10 mouse cellular contexts compared by ENCODE assay signal in the genomic region with DNA sequence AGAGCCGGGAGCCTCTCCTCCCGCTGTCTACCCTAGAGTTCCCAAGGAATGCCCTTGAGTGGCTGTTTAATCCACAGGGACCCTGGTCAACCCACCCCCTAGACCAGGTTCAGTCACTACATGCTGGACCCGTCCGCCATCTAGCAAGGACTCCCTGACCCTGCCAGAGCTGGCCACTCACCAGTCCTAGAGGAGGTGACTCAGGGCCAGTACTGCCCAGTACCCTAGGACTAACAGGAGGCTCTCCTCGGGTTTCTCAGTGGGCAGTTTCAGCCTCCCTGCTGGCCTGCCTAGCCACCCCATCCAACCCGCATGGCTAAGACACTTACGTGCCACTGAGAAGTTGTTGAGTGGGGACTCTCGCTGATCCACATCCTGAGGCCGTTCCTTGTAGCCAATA. TPM values are rescaled to one million over a fixed set of nuclear protein-coding genes. Genes with fewer than 3 reads are reported as not detected.
A peak's percentile ranks its signal among the peaks of the same experiment; 100 is the strongest.
DNase-seq lines count a peak whose midpoint lies in the region; ATAC-seq and TF ChIP-seq lines count a peak whose summit lies in the region.
"Had no signal": no experiment of that assay in that cellular context is flagged by ENCODE, and none has a peak within 500 bp of the region (broad histone marks: within the 10 kb centered on the region; RNA-seq: fewer than 3 reads in every experiment).

No protein-coding gene starts in this region.

- H3K4me3 ChIP-seq in gastrocnemius, adult 2 months: no peak overlapping the region
- no peak overlapping the region for H3K4me3 ChIP-seq in lung, embryonic 15.5 days
- H3K4me3 ChIP-seq in intestine, embryonic 14.5 days (ENCODE audit: low read depth, low read length): no peak overlapping the region
- H3K4me3 ChIP-seq in stomach, embryonic 15.5 days (replicated peaks): no peak overlapping the region

- no peak for TF ChIP-seq CTCF in gastrocnemius, adult 2 months (IDR thresholded peaks at IDR 0.05)

- intact Hi-C loops in gastrocnemius, adult 2 months (cut with DNase I): loop anchor here (2.0 kb wide), 1 partner anchor 45 kb away; no protein-coding TSS in a partner anchor
- intact Hi-C loops in gastrocnemius, postnatal 36 days (cut with DNase I): loop anchor here (2.0 kb wide), 1 partner anchor 13 kb away; a partner anchor contains a TSS

- no peaks in the 10 kb centered on the region for H3K27me3 ChIP-seq in lung, embryonic 15.5 days
- H3K27me3 ChIP-seq in intestine, embryonic 14.5 days (replicated peaks; ENCODE audit: control insufficient read depth, insufficient read depth, low read length): no peaks in the 10 kb centered on the region
- no peaks in the 10 kb centered on the region for H3K27me3 ChIP-seq in stomach, embryonic 15.5 days (replicated peaks)

- no peaks in the 10 kb centered on the region for H3K9me3 ChIP-seq in lung, embryonic 15.5 days
- H3K9me3 ChIP-seq in intestine, embryonic 14.5 days (ENCODE audit: control insufficient read depth, low read length): no peaks in the 10 kb centered on the region
- H3K9me3 ChIP-seq in stomach, embryonic 15.5 days: no peaks in the 10 kb centered on the region

- H3K4me2 ChIP-seq in lung, embryonic 15.5 days: no peak overlapping the region
- no peak overlapping the region for H3K4me2 ChIP-seq in intestine, embryonic 14.5 days (ENCODE audit: low read length)
- H3K4me2 ChIP-seq in stomach, embryonic 15.5 days: peak overlapping the region; percentile 39; the same call in 1 of the 2 replicates

- DNase-seq in gastrocnemius, adult 2 months: peak; percentile 62
- no peak for DNase-seq in gastrocnemius, postnatal 36 days
- no peak for DNase-seq in lung, adult 18-20 months
- DNase-seq in intestine, embryonic 14.5 days (ENCODE audit: low spot score): no peak
- DNase-seq in testis, postnatal 14 days (ENCODE audit: low spot score): no peak
- no peak for DNase-seq in B cell, adult 2 months
- DNase-seq: heart, postnatal 4 days; lung, postnatal 14 days had no signal

- no peak overlapping the region for H3K27ac ChIP-seq in gastrocnemius, adult 2 months
- peak overlapping the region; percentile 95 for H3K27ac ChIP-seq in lung, embryonic 15.5 days
- H3K27ac ChIP-seq in intestine, embryonic 14.5 days (ENCODE audit: low read depth): peak overlapping the region; percentile 88
- peak overlapping the region; percentile 90 for H3K27ac ChIP-seq in stomach, embryonic 15.5 days

- H3K9ac ChIP-seq in lung, embryonic 15.5 days: no peak overlapping the region
- 0 out of 2 replicates have a peak overlapping the region, but pooled peaks have one; percentile 7 for H3K9ac ChIP-seq in intestine, embryonic 14.5 days (ENCODE audit: low read length)
- H3K9ac ChIP-seq in stomach, embryonic 15.5 days: no peak overlapping the region

- H3K36me3 ChIP-seq in lung, embryonic 15.5 days: peaks cover 48% of the 10 kb centered on the region
- H3K36me3 ChIP-seq in intestine, embryonic 14.5 days (ENCODE audit: control insufficient read depth, insufficient read depth, low read length): peaks cover 85% of the 10 kb centered on the region
- peaks cover 47% of the 10 kb centered on the region for H3K36me3 ChIP-seq in stomach, embryonic 15.5 days

- no peak for ATAC-seq in lung, embryonic 15.5 days (ENCODE audit: borderline replicate concordance, extremely low read depth, low FRiP score, low TSS enrichment)
- no peak for ATAC-seq in intestine, embryonic 14.5 days (replicated peaks; ENCODE audit: low FRiP score, low TSS enrichment, low read depth)
- ATAC-seq in stomach, embryonic 15.5 days (ENCODE audit: insufficient read depth, low FRiP score, low read depth): no peak

- 53% methylated on average over 9 of the region's 9 CpGs for WGBS in lung, embryonic 15.5 days
- 84% methylated on average over 9 of the region's 9 CpGs for WGBS in intestine, embryonic 14.5 days
- 75% methylated on average over 9 of the region's 9 CpGs for WGBS in stomach, embryonic 15.5 days

- peaks cover 83% of the 10 kb centered on the region for H3K4me1 ChIP-seq in lung, embryonic 15.5 days
- H3K4me1 ChIP-seq in intestine, embryonic 14.5 days (replicated peaks; ENCODE audit: control insufficient read depth, insufficient read depth, low read length): peaks cover 51% of the 10 kb centered on the region
- peaks cover 74% of the 10 kb centered on the region for H3K4me1 ChIP-seq in stomach, embryonic 15.5 days

RNA-seq across cellular contexts. Expression of a gene that starts 12.8 kb away (rescaled TPM):
- 10 to 100 TPM; 50.9 to 59.3 TPM for total RNA-seq in gastrocnemius, adult 2 months (2021)
- 10 to 100 TPM; 49.9 to 55.7 TPM for total RNA-seq in gastrocnemius, postnatal 36 days (2021)
- polyA plus RNA-seq in lung, embryonic 15.5 days (2015; fragmentation: Nextera tagmentation; extraction: Ambion mirVana): 145 and 157 TPM in 2 replicates
- 56.2 and 58.8 TPM in 2 replicates for polyA plus RNA-seq in intestine, embryonic 14.5 days (2014; fragmentation: Nextera tagmentation; extraction: Ambion mirVana)
- 161 and 170 TPM in 2 replicates for polyA plus RNA-seq in stomach, embryonic 15.5 days (2015; fragmentation: Nextera tagmentation; extraction: Ambion mirVana)

RNA-seq across cellular contexts. Expression of a gene that starts 16.8 kb away (rescaled TPM):
- total RNA-seq in gastrocnemius, adult 2 months (2021): under 1 TPM; 0.64 to 0.81 TPM
- total RNA-seq in gastrocnemius, postnatal 36 days (2021): 1 to 10 TPM in 1 of 2 experiments, under 1 TPM in 1; 0.79 to 1.1 TPM
- polyA plus RNA-seq in lung, embryonic 15.5 days (2015; fragmentation: Nextera tagmentation; extraction: Ambion mirVana): 11.4 TPM in 2 replicates
- polyA plus RNA-seq in intestine, embryonic 14.5 days (2014; fragmentation: Nextera tagmentation; extraction: Ambion mirVana): 9.4 and 9.8 TPM in 2 replicates
- polyA plus RNA-seq in stomach, embryonic 15.5 days (2015; fragmentation: Nextera tagmentation; extraction: Ambion mirVana): 9.3 and 10.8 TPM in 2 replicates

RNA-seq across cellular contexts. Expression of a gene that starts 17.4 kb away (rescaled TPM):
- 10 to 100 TPM; 18.6 to 25.3 TPM for total RNA-seq in gastrocnemius, adult 2 months (2021)
- 10 to 100 TPM; 12.6 to 17.0 TPM for total RNA-seq in gastrocnemius, postnatal 36 days (2021)
- 232 and 246 TPM in 2 replicates for polyA plus RNA-seq in lung, embryonic 15.5 days (2015; fragmentation: Nextera tagmentation; extraction: Ambion mirVana)
- polyA plus RNA-seq in intestine, embryonic 14.5 days (2014; fragmentation: Nextera tagmentation; extraction: Ambion mirVana): 315 and 324 TPM in 2 replicates
- polyA plus RNA-seq in stomach, embryonic 15.5 days (2015; fragmentation: Nextera tagmentation; extraction: Ambion mirVana): 198 and 214 TPM in 2 replicates

RNA-seq across cellular contexts. Expression of a gene that starts 42.0 kb away (rescaled TPM):
- 1,000 to 10,000 TPM; 1,028 to 1,061 TPM for total RNA-seq in gastrocnemius, adult 2 months (2021)
- total RNA-seq in gastrocnemius, postnatal 36 days (2021): 100 to 1,000 TPM; 904 to 982 TPM
- 8.3 and 9.3 TPM in 2 replicates for polyA plus RNA-seq in lung, embryonic 15.5 days (2015; fragmentation: Nextera tagmentation; extraction: Ambion mirVana)
- polyA plus RNA-seq in intestine, embryonic 14.5 days (2014; fragmentation: Nextera tagmentation; extraction: Ambion mirVana): 1.8 and 2.0 TPM in 2 replicates
- 4.3 and 4.4 TPM in 2 replicates for polyA plus RNA-seq in stomach, embryonic 15.5 days (2015; fragmentation: Nextera tagmentation; extraction: Ambion mirVana)

RNA-seq across cellular contexts. Expression of a gene that starts 58.4 kb away (rescaled TPM):
- total RNA-seq in gastrocnemius, adult 2 months (2021): 10 to 100 TPM in 1 of 2 experiments, 1 to 10 TPM in 1; 9.8 to 13.6 TPM
- 10 to 100 TPM; 11.2 to 12.3 TPM for total RNA-seq in gastrocnemius, postnatal 36 days (2021)
- polyA plus RNA-seq in lung, embryonic 15.5 days (2015; fragmentation: Nextera tagmentation; extraction: Ambion mirVana): 18.6 and 20.8 TPM in 2 replicates
- polyA plus RNA-seq in intestine, embryonic 14.5 days (2014; fragmentation: Nextera tagmentation; extraction: Ambion mirVana): 15.9 and 18.3 TPM in 2 replicates
- polyA plus RNA-seq in stomach, embryonic 15.5 days (2015; fragmentation: Nextera tagmentation; extraction: Ambion mirVana): 24.3 and 24.6 TPM in 2 replicates
